Mouse (Mus musculus) liver, postnatal 0 days (tissue): ENCODE measurements at regions not wholly inside any gene's neighbourhood (a gene's known extent, or its start where the extent isn't known, plus 50 kb on each side); places are given as distances from the start of the nearest gene placed in this dataset.

Source experiments
- ATAC-seq: fragments of 200-750 bp; cut with Nextera tagmentation; 2 replicates; pipeline ENCODE4 v1.8.0; 2017; ENCODE audit warnings: mild to moderate bottlenecking, moderate library complexity
- DNase-seq: peaks from one replicate; pipeline ENCODE4 v3.0.0-alpha.2; 2016
- H3K27ac ChIP-seq: fragments of 300-500 bp; sonication (generic); 2 replicates; pipeline ENCODE4 v1.5.1; 2014; ENCODE audit warnings: antibody characterized with exemption, moderate library complexity, mild to moderate bottlenecking, low read depth
- H3K27me3 ChIP-seq: fragments of 300-500 bp; sonication (generic); 2 replicates; pipeline ENCODE4 v1.6.1; 2014; ENCODE audit warnings: low read length, control low read depth, mixed read lengths; ENCODE audit not compliant: insufficient read depth
- H3K36me3 ChIP-seq: fragments of 300-500 bp; sonication (generic); replicated peaks from 2 replicates; pipeline ENCODE4 v1.6.1; 2014; ENCODE audit warnings: mild to moderate bottlenecking, control low read depth, low read length, moderate library complexity, mixed read lengths; ENCODE audit not compliant: insufficient read depth
- H3K4me1 ChIP-seq: fragments of 300-500 bp; sonication (generic); 2 replicates; pipeline ENCODE4 v1.6.1; 2014; ENCODE audit warnings: antibody characterized with exemption, mild to moderate bottlenecking, control low read depth; ENCODE audit not compliant: insufficient read depth
- H3K4me2 ChIP-seq: fragments of 300-500 bp; sonication (generic); 2 replicates; pipeline ENCODE4 v1.6.1; 2014; ENCODE audit warnings: low read depth, mild to moderate bottlenecking, low read length, moderate library complexity, mixed read lengths
- H3K4me3 ChIP-seq: fragments of 300-500 bp; sonication (generic); 2 replicates; pipeline ENCODE4 v1.5.1; 2014; ENCODE audit warnings: low read depth, low read length
- H3K9ac ChIP-seq: fragments of 300-500 bp; sonication (generic); replicated peaks from 2 replicates; pipeline ENCODE4 v1.6.1; 2014; ENCODE audit warnings: mild to moderate bottlenecking, moderate library complexity
- H3K9me3 ChIP-seq: fragments of 300-500 bp; sonication (generic); 2 replicates; pipeline ENCODE4 v1.6.1; 2016; ENCODE audit warnings: mild to moderate bottlenecking, control low read depth, low read length, mixed read lengths
- CTCF ChIP-seq: sonication (generic); IDR thresholded peaks from 2 replicates; pipeline ENCODE4 v1.5.1; 2016; ENCODE audit warnings: antibody characterized with exemption, low read depth
- EP300 ChIP-seq: IDR thresholded peaks from 2 replicates; pipeline ENCODE4 v1.6.1; 2016; ENCODE audit warnings: antibody characterized with exemption, low read depth, mild to moderate bottlenecking
- WGBS: fragments of 180-500 bp; shearing (Covaris S2); extraction: QIAGEN DNeasy Blood & Tissue Kit; methylation state at CpG from one replicate; pipeline ENCODE4 v1.1.7; 2014; ENCODE audit not compliant: insufficient replicate concordance; 5-methylcytosine and 5-hydroxymethylcytosine counted together

- H3K9me3 ChIP-seq: no peaks in the 10 kb centered on the region
- H3K4me3 ChIP-seq: no peak overlapping the region
- no peaks in the 10 kb centered on the region for H3K36me3 ChIP-seq
- TF ChIP-seq CTCF (no peak), EP300 (no peak)
- no peak for ATAC-seq
- H3K4me2 ChIP-seq: no peak overlapping the region
- H3K27me3 ChIP-seq: no peaks in the 10 kb centered on the region
- no peak overlapping the region for H3K9ac ChIP-seq
- no peaks in the 10 kb centered on the region for H3K4me1 ChIP-seq
- DNase-seq: no peak
- H3K27ac ChIP-seq: no peak overlapping the region
- 57% methylated on average over 4 of the region's 4 CpGs for WGBS
These were observed 544.0 kb upstream of the Pdzrn3 start for GRCm38 (mm10) chr6:101921686-101922085.

GRCm38 (mm10) chr6:101921186-101921585 lies 543.5 kb upstream of the Pdzrn3 start:
- H3K9ac ChIP-seq: no peak overlapping the region
- ATAC-seq: no peak

GRCm38 (mm10) chr6:101918914-101919313 lies 541.2 kb upstream of the Pdzrn3 start:
- no peak for TF ChIP-seq EP300
- TF ChIP-seq CTCF: no peak
- H3K27ac ChIP-seq: no peak overlapping the region
- no peak overlapping the region for H3K9ac ChIP-seq
- ATAC-seq (no peak), DNase-seq (no peak)
- no peaks in the 10 kb centered on the region for H3K4me1 ChIP-seq
- no peaks in the 10 kb centered on the region for H3K27me3 ChIP-seq
- H3K4me2 ChIP-seq: no peak overlapping the region
- no peaks in the 10 kb centered on the region for H3K36me3 ChIP-seq
- no peak overlapping the region for H3K4me3 ChIP-seq
- no peaks in the 10 kb centered on the region for H3K9me3 ChIP-seq

More at GRCm38 (mm10) chr6:101921186-101921585, 543.5 kb upstream of the Pdzrn3 start:
- Histone ChIP-seq H3K4me3 (no peak overlapping the region), H3K4me1 (no peaks in the 10 kb centered on the region), H3K36me3 (no peaks in the 10 kb centered on the region), H3K27ac (no peak overlapping the region), H3K27me3 (no peaks in the 10 kb centered on the region), H3K9me3 (no peaks in the 10 kb centered on the region), H3K4me2 (no peak overlapping the region)
- no peak for TF ChIP-seq EP300
- no peak for TF ChIP-seq CTCF
- no peak for DNase-seq

DNA sequence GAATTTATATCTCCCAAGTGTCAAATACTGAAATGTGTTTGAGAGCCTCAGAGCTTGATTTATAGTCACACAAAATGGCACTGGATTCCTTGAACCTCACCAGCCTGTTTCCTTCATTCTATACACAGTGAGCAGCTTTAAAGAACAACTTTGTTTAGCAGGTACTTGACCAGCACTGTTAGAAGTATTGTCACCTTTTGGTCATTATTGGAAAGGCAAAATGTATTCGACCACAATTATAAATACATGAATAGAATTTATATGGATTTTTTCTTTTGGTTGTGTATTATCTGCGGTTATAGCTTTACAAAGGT lies 527.3 kb upstream of the Pdzrn3 start:
- no peak for ATAC-seq
- H3K9me3 ChIP-seq: no peaks in the 10 kb centered on the region

DNA sequence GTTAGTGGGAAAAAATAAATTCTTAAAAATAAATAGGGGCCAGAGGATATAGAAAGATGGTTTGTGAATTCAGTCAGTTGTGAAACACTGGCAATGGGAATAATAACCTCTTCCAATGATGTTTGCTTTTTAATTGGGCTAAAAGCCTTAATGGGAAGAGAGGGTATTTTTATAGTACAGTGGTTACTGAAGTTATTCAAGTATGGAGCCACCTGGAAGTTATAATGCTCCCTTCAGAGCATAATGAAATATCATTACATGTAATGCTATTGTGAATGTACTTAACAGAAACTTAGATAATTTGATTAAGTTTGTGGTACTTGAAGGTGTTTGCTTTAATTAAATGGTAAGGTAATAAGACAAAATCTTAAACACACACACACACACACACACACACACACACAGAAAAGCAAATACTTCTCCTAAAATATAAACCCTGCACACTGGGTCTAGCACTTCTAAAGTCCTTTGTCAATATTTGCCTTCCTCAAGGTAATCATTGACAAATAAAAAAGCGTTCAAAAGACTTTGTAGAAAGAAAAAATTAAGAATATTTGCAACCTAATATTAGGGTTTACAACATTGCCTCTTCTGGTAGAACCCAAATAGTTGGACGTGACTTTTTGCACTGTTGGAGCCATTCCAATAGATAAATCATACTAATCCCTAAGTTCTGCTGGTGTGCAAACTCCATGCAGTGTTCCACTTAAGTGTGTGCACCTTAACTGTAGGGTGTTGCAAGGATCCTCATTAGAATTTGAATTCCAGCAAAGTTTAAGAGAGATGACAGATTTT lies 526.7 kb upstream of the Pdzrn3 start:
- no peak overlapping the region for H3K9ac ChIP-seq
- no peak for TF ChIP-seq CTCF
- TF ChIP-seq EP300: no peak

More for the DNA sequence above, 527.3 kb upstream of the Pdzrn3 start:
- Histone ChIP-seq H3K4me3 (no peak overlapping the region), H3K4me1 (no peaks in the 10 kb centered on the region), H3K9ac (no peak overlapping the region), H3K4me2 (no peak overlapping the region), H3K27ac (no peak overlapping the region), H3K27me3 (no peaks in the 10 kb centered on the region), H3K36me3 (no peaks in the 10 kb centered on the region)
- TF ChIP-seq EP300 (no peak), CTCF (no peak)
- 67% methylated on average over 2 of the region's 2 CpGs for WGBS
- DNase-seq: no peak

GRCm38 (mm10) chr6:101902276-101902675 lies 524.6 kb upstream of the Pdzrn3 start:
- no peak for TF ChIP-seq EP300
- no peak for TF ChIP-seq CTCF
- H3K4me3 ChIP-seq: no peak overlapping the region
- no peak for DNase-seq
- H3K4me1 ChIP-seq: no peaks in the 10 kb centered on the region
- H3K27me3 ChIP-seq: no peaks in the 10 kb centered on the region
- no peak for ATAC-seq
- H3K36me3 ChIP-seq: no peaks in the 10 kb centered on the region
- no peaks in the 10 kb centered on the region for H3K9me3 ChIP-seq
- H3K27ac ChIP-seq: no peak overlapping the region
- H3K9ac ChIP-seq: no peak overlapping the region
- H3K4me2 ChIP-seq: no peak overlapping the region
- 67% methylated on average over 2 of the region's 2 CpGs for WGBS

More for the DNA sequence above, 526.7 kb upstream of the Pdzrn3 start:
- ATAC-seq (no peak), DNase-seq (no peak)
- WGBS: 40% methylated on average over 2 of the region's 2 CpGs
- Histone ChIP-seq H3K4me1 (no peaks in the 10 kb centered on the region), H3K4me2 (no peak overlapping the region), H3K36me3 (no peaks in the 10 kb centered on the region), H3K27ac (no peak overlapping the region), H3K9me3 (no peaks in the 10 kb centered on the region), H3K4me3 (no peak overlapping the region), H3K27me3 (no peaks in the 10 kb centered on the region)
